Mouse (Mus musculus) small intestine, adult 2 months (tissue): Measurements from ENCODE around the gene Dnajc11.

ENCODE experiments used
- CTCF ChIP-seq: fragments of 200-500 bp; IDR thresholded peaks from 2 replicates; pipeline ENCODE4 v1.5.1; 2012; ENCODE audit warnings: low read depth, mild to moderate bottlenecking, control low read depth, inconsistent platforms, low read length, moderate library complexity, mixed read lengths; ENCODE audit not compliant: insufficient replicate concordance, insufficient read length; ENCODE audit errors: extremely low read depth
- POLR2A ChIP-seq: fragments of 200-500 bp; IDR thresholded peaks from 2 replicates; pipeline ENCODE4 v1.6.1; 2012; ENCODE audit warnings: low read depth, mild to moderate bottlenecking, control low read depth, inconsistent platforms, low read length, moderate library complexity

DNA sequence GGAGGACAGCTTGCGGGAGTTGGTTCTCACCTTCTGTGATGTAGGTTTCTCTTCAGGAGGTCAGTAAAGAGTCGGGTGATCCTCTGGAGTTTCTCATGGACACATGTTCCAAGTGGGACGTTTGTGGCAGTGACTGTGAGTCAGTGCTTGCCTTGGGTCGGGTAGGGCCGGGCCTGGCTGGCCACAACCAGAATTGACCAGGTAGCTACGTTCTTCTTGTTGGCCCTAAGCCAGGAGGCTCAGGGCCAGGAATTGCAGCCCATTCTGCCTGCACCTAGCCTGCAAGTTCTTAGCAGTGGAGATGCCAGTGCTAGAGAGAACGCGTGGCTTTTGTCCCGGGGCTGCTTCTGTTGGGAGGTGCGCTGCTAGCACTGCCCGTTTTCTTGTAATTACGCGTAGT, 4.0 kb downstream of the Dnajc11 start:
- TF ChIP-seq POLR2A = no peak
- no peak for TF ChIP-seq CTCF
